Mouse (Mus musculus) G1E (cell line): ENCODE results near the gene Asic4. TPM values are rescaled to one million over a fixed set of nuclear protein-coding genes. Genes with fewer than 3 reads are reported as not detected.

Source experiments
- ATAC-seq: 2 replicates; pipeline ENCODE4 v1.8.0; 2016; ENCODE audit warnings: mild to moderate bottlenecking; ENCODE audit not compliant: insufficient number of reproducible peaks, poor library complexity, low FRiP score, severe bottlenecking; ENCODE audit errors: extremely low read depth
- DNase-seq: peaks from one replicate; pipeline ENCODE4 v3.0.0; 2012; ENCODE audit warnings: low spot score
- H3K27me3 ChIP-seq: 2 replicates; pipeline ENCODE4 v1.6.1; 2012; ENCODE audit warnings: mild to moderate bottlenecking, low read length, inconsistent platforms; ENCODE audit not compliant: insufficient read depth
- H3K36me3 ChIP-seq: replicated peaks from 2 replicates; pipeline ENCODE3; 2012; ENCODE audit warnings: mild to moderate bottlenecking, inconsistent platforms
- H3K4me1 ChIP-seq: 2 replicates; pipeline ENCODE4 v1.6.1; 2012; ENCODE audit warnings: low read depth, low read length, inconsistent platforms, mixed read lengths; ENCODE audit not compliant: insufficient read depth
- H3K4me3 ChIP-seq: 2 replicates; pipeline ENCODE4 v1.5.1; 2012; ENCODE audit warnings: low read depth, mild to moderate bottlenecking, inconsistent platforms, low read length, moderate library complexity, mixed read lengths
- H3K9me3 ChIP-seq: replicated peaks from 2 replicates; pipeline ENCODE4 v1.6.1; 2012; ENCODE audit warnings: inconsistent platforms
- CTCF ChIP-seq: IDR thresholded peaks from 2 replicates; pipeline ENCODE4 v1.5.1; 2012; ENCODE audit warnings: low read depth, low read length, inconsistent platforms, mixed read lengths
- GATA1 ChIP-seq: IDR thresholded peaks from 2 replicates; pipeline ENCODE4 v1.6.1; 2012; ENCODE audit warnings: borderline replicate concordance, low read length, inconsistent platforms, mixed read lengths
- GATA2 ChIP-seq: IDR thresholded peaks from 2 replicates; pipeline ENCODE4 v1.6.1; 2012; ENCODE audit warnings: low read depth, low read length, inconsistent platforms, borderline replicate concordance
- POLR2AphosphoS5 ChIP-seq: IDR thresholded peaks from 2 replicates; pipeline ENCODE4 v1.6.1; 2012; ENCODE audit warnings: low read depth, low read length, inconsistent platforms; ENCODE audit not compliant: insufficient replicate concordance
- TAL1 ChIP-seq: conservative IDR thresholded peaks from 2 replicates; pipeline ENCODE4 v1.6.1; 2012; ENCODE audit warnings: low read depth, low read length, inconsistent platforms, mixed read lengths
- polyA plus RNA-seq: library from polyadenylated mRNA; stranded (reverse); fragments of >175 nt; gene quantifications from 2 replicates; pipeline ENCODE4 v1.2.3, GENCODE M21; 2012
- total RNA-seq, 2 experiments: library from RNA; stranded (forward) in 1 of 2; stranded (reverse) in 1 of 2; fragments of 200-1000 nt in 1 of 2; fragments of >200 nt in 1 of 2; fragmentation: Nextera tagmentation in 1 of 2; gene quantifications; 2 replicates each; pipeline ENCODE4 v1.2.3; 2014 to 2017

The Asic4 gene
- total and polyA plus RNA-seq, 3 experiments, result 1.7 to 8.8 (median 2.9) TPM

- TF ChIP-seq GATA2 (no peak), TAL1 (no peak; the same call in 1 of the 2 replicates), GATA1 (no peak), CTCF (no peak), POLR2AphosphoS5 (no peak)
- peak; percentile 81 for DNase-seq
- peak; percentile 31 for ATAC-seq
- Histone ChIP-seq H3K9me3 (no peaks in the 10 kb centered on the region), H3K36me3 (peaks cover 19% of the 10 kb centered on the region), H3K4me3 (peak overlapping the region; percentile 69), H3K4me1 (peaks cover 99% of the 10 kb centered on the region), H3K27me3 (peaks cover 31% of the 10 kb centered on the region)
These were observed 2.8 kb upstream of the Asic4 start for GRCm38 (mm10) chr1:75447265-75448051.

- H3K9me3 ChIP-seq, result no peaks in the 10 kb centered on the region
- TF ChIP-seq CTCF, result no peak
- TF ChIP-seq POLR2AphosphoS5, result no peak
- no peak for TF ChIP-seq GATA2
- TF ChIP-seq TAL1, result no peak
- no peak for TF ChIP-seq GATA1
- ATAC-seq (no peak), DNase-seq (no peak)
- peaks cover 99% of the 10 kb centered on the region for H3K4me1 ChIP-seq
- peaks cover 13% of the 10 kb centered on the region for H3K36me3 ChIP-seq
- H3K27me3 ChIP-seq, result peaks cover 36% of the 10 kb centered on the region
- peak overlapping the region; percentile 69; the same call in 1 of the 2 replicates for H3K4me3 ChIP-seq
These were observed 2.2 kb upstream of the Asic4 start for GRCm38 (mm10) chr1:75448052-75448431.

GRCm38 (mm10) chr1:75448937-75449336 lies 1.3 kb upstream of the Asic4 start:
- Histone ChIP-seq H3K27me3 (peaks cover 45% of the 10 kb centered on the region), H3K4me1 (peaks cover 99% of the 10 kb centered on the region), H3K4me3 (peak overlapping the region; percentile 71), H3K36me3 (peaks cover 5% of the 10 kb centered on the region), H3K9me3 (no peaks in the 10 kb centered on the region)
- ATAC-seq, result no peak
- DNase-seq, result no peak
- no peak for TF ChIP-seq CTCF

GRCm38 (mm10) chr1:75449377-75450135 lies 680 bp upstream of the Asic4 start:
- Histone ChIP-seq H3K9me3 (no peaks in the 10 kb centered on the region), H3K4me3 (peak overlapping the region; percentile 71), H3K27me3 (peaks cover 50% of the 10 kb centered on the region), H3K4me1 (peaks cover 99% of the 10 kb centered on the region), H3K36me3 (peaks cover under 1% of the 10 kb centered on the region)
- ATAC-seq (no peak), DNase-seq (no peak)
- TF ChIP-seq GATA2, result no peak
- TF ChIP-seq TAL1, result peak; percentile 64

- TF ChIP-seq TAL1, result no peak
- no peak for TF ChIP-seq GATA1
- no peak for TF ChIP-seq POLR2AphosphoS5
- TF ChIP-seq GATA2, result no peak
- TF ChIP-seq CTCF, result no peak
- ATAC-seq (no peak), DNase-seq (no peak)
- Histone ChIP-seq H3K4me1 (peaks cover 98% of the 10 kb centered on the region), H3K9me3 (no peaks in the 10 kb centered on the region), H3K27me3 (peaks cover 69% of the 10 kb centered on the region), H3K4me3 (peak overlapping the region; percentile 71), H3K36me3 (no peaks in the 10 kb centered on the region)
These were observed 1.7 kb downstream of the Asic4 start for GRCm38 (mm10) chr1:75451900-75452299.

- no peak for ATAC-seq
- DNase-seq, result no peak
These were observed 5.2 kb downstream of the Asic4 start for GRCm38 (mm10) chr1:75455433-75455832.

More at GRCm38 (mm10) chr1:75455433-75455832, 5.2 kb downstream of the Asic4 start:
- TF ChIP-seq GATA2 (no peak), CTCF (no peak), GATA1 (no peak), TAL1 (no peak), POLR2AphosphoS5 (no peak)
- H3K36me3 ChIP-seq, result no peaks in the 10 kb centered on the region
- H3K4me1 ChIP-seq, result peaks cover 95% of the 10 kb centered on the region
- H3K9me3 ChIP-seq, result no peaks in the 10 kb centered on the region
- no peak overlapping the region for H3K4me3 ChIP-seq
- peaks cover 88% of the 10 kb centered on the region for H3K27me3 ChIP-seq
